Mouse (Mus musculus): ENCODE data around the gene Zfp759.
"Not testable (repeated sequence)": the region's sequence is repeated elsewhere in the genome, so short reads cannot be mapped to it uniquely, and the experiment has no call there.

Zfp759 gene

GRCm38 (mm10) chr13:67121360-67121759 is at the start of gene Zfp759:
Gene Zfp759 (plus strand): TSS chr13:67121660.
- in situ Hi-C loops (cut with MboI; ENCODE audit: low pct_unique_long_range_greater_than_20kb in 1 of 2, low sequenced_read_pairs in 2 of 2, unreplicated experiment in 1 of 2), result not testable (repeated sequence)

GRCm38 (mm10) chr13:67072786-67073185 is 48.7 kb upstream of the Zfp759 start:
- in situ Hi-C loops (cut with MboI; ENCODE audit: low pct_unique_long_range_greater_than_20kb in 1 of 2, low sequenced_read_pairs in 2 of 2, unreplicated experiment in 1 of 2), result no loop called here

GRCm38 (mm10) chr13:67077244-67077643 is 44.2 kb upstream of the Zfp759 start:
- in situ Hi-C loops (cut with MboI; ENCODE audit: low pct_unique_long_range_greater_than_20kb in 1 of 2, low sequenced_read_pairs in 2 of 2, unreplicated experiment in 1 of 2), result no loop called here

GRCm38 (mm10) chr13:67081142-67081713 is 40.2 kb upstream of the Zfp759 start:
- in situ Hi-C loops (cut with MboI; ENCODE audit: low pct_unique_long_range_greater_than_20kb in 1 of 2, low sequenced_read_pairs in 2 of 2, unreplicated experiment in 1 of 2), result no loop called here

- in situ Hi-C loops (cut with MboI; ENCODE audit: low pct_unique_long_range_greater_than_20kb in 1 of 2, low sequenced_read_pairs in 2 of 2, unreplicated experiment in 1 of 2), result no loop called here
Measured at GRCm38 (mm10) chr13:67081946-67082345, 39.5 kb upstream of the Zfp759 start.

- in situ Hi-C loops (cut with MboI; ENCODE audit: low pct_unique_long_range_greater_than_20kb in 1 of 2, low sequenced_read_pairs in 2 of 2, unreplicated experiment in 1 of 2), result no loop called here
Measured at GRCm38 (mm10) chr13:67090154-67090553, 31.3 kb upstream of the Zfp759 start.

GRCm38 (mm10) chr13:67097876-67098275 is 23.6 kb upstream of the Zfp759 start, which contains the start of gene Zfp708:
Gene Zfp708 (minus strand): TSS chr13:67097976.
- in situ Hi-C loops (cut with MboI; ENCODE audit: low pct_unique_long_range_greater_than_20kb in 1 of 2, low sequenced_read_pairs in 2 of 2, unreplicated experiment in 1 of 2), result no loop called here

GRCm38 (mm10) chr13:67107681-67108080 is 13.8 kb upstream of the Zfp759 start:
- in situ Hi-C loops (cut with MboI; ENCODE audit: low pct_unique_long_range_greater_than_20kb in 1 of 2, low sequenced_read_pairs in 2 of 2, unreplicated experiment in 1 of 2), result no loop called here

GRCm38 (mm10) chr13:67108194-67108820 is 13.2 kb upstream of the Zfp759 start, which contains the start of gene Gm28557:
Gene Gm28557 (minus strand): TSS chr13:67108604.
- in situ Hi-C loops (cut with MboI; ENCODE audit: low pct_unique_long_range_greater_than_20kb in 1 of 2, low sequenced_read_pairs in 2 of 2, unreplicated experiment in 1 of 2), result no loop called here

- in situ Hi-C loops (cut with MboI; ENCODE audit: low pct_unique_long_range_greater_than_20kb in 1 of 2, low sequenced_read_pairs in 2 of 2, unreplicated experiment in 1 of 2), result no loop called here
Measured at GRCm38 (mm10) chr13:67108821-67109206, 12.6 kb upstream of the Zfp759 start.

GRCm38 (mm10) chr13:67112096-67112495 is 9.4 kb upstream of the Zfp759 start:
- in situ Hi-C loops (cut with MboI; ENCODE audit: low pct_unique_long_range_greater_than_20kb in 1 of 2, low sequenced_read_pairs in 2 of 2, unreplicated experiment in 1 of 2), result no loop called here

GRCm38 (mm10) chr13:67113287-67113686 is 8.2 kb upstream of the Zfp759 start:
- in situ Hi-C loops (cut with MboI; ENCODE audit: low pct_unique_long_range_greater_than_20kb in 1 of 2, low sequenced_read_pairs in 2 of 2, unreplicated experiment in 1 of 2), result no loop called here

GRCm38 (mm10) chr13:67116163-67116562 is 5.3 kb upstream of the Zfp759 start, which contains the start of gene Rslcan18:
Gene Rslcan18 (minus strand): TSS chr13:67116263.
- in situ Hi-C loops (cut with MboI; ENCODE audit: low pct_unique_long_range_greater_than_20kb in 1 of 2, low sequenced_read_pairs in 2 of 2, unreplicated experiment in 1 of 2), result not testable (repeated sequence)

GRCm38 (mm10) chr13:67124460-67124859 is 3.0 kb downstream of the Zfp759 start:
- in situ Hi-C loops (cut with MboI; ENCODE audit: low pct_unique_long_range_greater_than_20kb in 1 of 2, low sequenced_read_pairs in 2 of 2, unreplicated experiment in 1 of 2), result no loop called here

- in situ Hi-C loops (cut with MboI; ENCODE audit: low pct_unique_long_range_greater_than_20kb in 1 of 2, low sequenced_read_pairs in 2 of 2, unreplicated experiment in 1 of 2), result loop anchor here in 1 of 2 experiments (5.0 kb wide), 1 partner anchor 180 kb away; the partner anchor contains the start of gene Zfp457
Measured at GRCm38 (mm10) chr13:67127507-67127906, 6.0 kb downstream of the Zfp759 start.

- in situ Hi-C loops (cut with MboI; ENCODE audit: low pct_unique_long_range_greater_than_20kb in 1 of 2, low sequenced_read_pairs in 2 of 2, unreplicated experiment in 1 of 2), result loop anchor here in 1 of 2 experiments (5.0 kb wide), 1 partner anchor 179 kb away; the partner anchor contains the start of gene Zfp457
Measured at GRCm38 (mm10) chr13:67128038-67128721, 6.7 kb downstream of the Zfp759 start.

- in situ Hi-C loops (cut with MboI; ENCODE audit: low pct_unique_long_range_greater_than_20kb in 1 of 2, low sequenced_read_pairs in 2 of 2, unreplicated experiment in 1 of 2), result loop anchor here in 1 of 2 experiments (10.0 kb wide), 1 partner anchor 209 kb away; the partner anchor contains the start of genes Gm28041 and Zfp456
Measured at GRCm38 (mm10) chr13:67166122-67166521, 44.7 kb downstream of the Zfp759 start.

GRCm38 (mm10) chr13:67172991-67173722 is 51.7 kb downstream of the Zfp759 start, which contains the start of gene Rsl1:
Gene Rsl1 (plus strand): TSS chr13:67173182.
- in situ Hi-C loops (cut with MboI; ENCODE audit: low pct_unique_long_range_greater_than_20kb in 1 of 2, low sequenced_read_pairs in 2 of 2, unreplicated experiment in 1 of 2), result not testable (repeated sequence)

GRCm38 (mm10) chr13:67173723-67174055 is 52.2 kb downstream of the Zfp759 start:
- in situ Hi-C loops (cut with MboI; ENCODE audit: low pct_unique_long_range_greater_than_20kb in 1 of 2, low sequenced_read_pairs in 2 of 2, unreplicated experiment in 1 of 2), result no loop called here

Measured in mouse embryonic stem cell (cell line).